Mouse (Mus musculus) liver, postnatal 0 days (tissue): ENCODE data around the gene Arhgef33. TPM values are rescaled to one million over a fixed set of nuclear protein-coding genes. Genes with fewer than 3 reads are reported as not detected.
"Not testable (repeated sequence)": the region's sequence is repeated elsewhere in the genome, so short reads cannot be mapped to it uniquely, and the experiment has no call there.

Experiments
- ATAC-seq: fragments of 200-750 bp; cut with Nextera tagmentation; 2 replicates; pipeline ENCODE4 v1.8.0; 2017; ENCODE audit warnings: mild to moderate bottlenecking, moderate library complexity
- DNase-seq: peaks from one replicate; pipeline ENCODE4 v3.0.0-alpha.2; 2016
- H3K27ac ChIP-seq: fragments of 300-500 bp; sonication (generic); 2 replicates; pipeline ENCODE4 v1.5.1; 2014; ENCODE audit warnings: antibody characterized with exemption, moderate library complexity, mild to moderate bottlenecking, low read depth
- H3K27me3 ChIP-seq: fragments of 300-500 bp; sonication (generic); 2 replicates; pipeline ENCODE4 v1.6.1; 2014; ENCODE audit warnings: low read length, control low read depth, mixed read lengths; ENCODE audit not compliant: insufficient read depth
- H3K36me3 ChIP-seq: fragments of 300-500 bp; sonication (generic); replicated peaks from 2 replicates; pipeline ENCODE4 v1.6.1; 2014; ENCODE audit warnings: mild to moderate bottlenecking, control low read depth, low read length, moderate library complexity, mixed read lengths; ENCODE audit not compliant: insufficient read depth
- H3K4me1 ChIP-seq: fragments of 300-500 bp; sonication (generic); 2 replicates; pipeline ENCODE4 v1.6.1; 2014; ENCODE audit warnings: antibody characterized with exemption, mild to moderate bottlenecking, control low read depth; ENCODE audit not compliant: insufficient read depth
- H3K4me2 ChIP-seq: fragments of 300-500 bp; sonication (generic); 2 replicates; pipeline ENCODE4 v1.6.1; 2014; ENCODE audit warnings: low read depth, mild to moderate bottlenecking, low read length, moderate library complexity, mixed read lengths
- H3K4me3 ChIP-seq: fragments of 300-500 bp; sonication (generic); 2 replicates; pipeline ENCODE4 v1.5.1; 2014; ENCODE audit warnings: low read depth, low read length
- H3K9ac ChIP-seq: fragments of 300-500 bp; sonication (generic); replicated peaks from 2 replicates; pipeline ENCODE4 v1.6.1; 2014; ENCODE audit warnings: mild to moderate bottlenecking, moderate library complexity
- H3K9me3 ChIP-seq: fragments of 300-500 bp; sonication (generic); 2 replicates; pipeline ENCODE4 v1.6.1; 2016; ENCODE audit warnings: mild to moderate bottlenecking, control low read depth, low read length, mixed read lengths
- CTCF ChIP-seq: sonication (generic); IDR thresholded peaks from 2 replicates; pipeline ENCODE4 v1.5.1; 2016; ENCODE audit warnings: antibody characterized with exemption, low read depth
- EP300 ChIP-seq: IDR thresholded peaks from 2 replicates; pipeline ENCODE4 v1.6.1; 2016; ENCODE audit warnings: antibody characterized with exemption, low read depth, mild to moderate bottlenecking
- WGBS: fragments of 180-500 bp; shearing (Covaris S2); extraction: QIAGEN DNeasy Blood & Tissue Kit; methylation state at CpG from one replicate; pipeline ENCODE4 v1.1.7; 2014; ENCODE audit not compliant: insufficient replicate concordance; 5-methylcytosine and 5-hydroxymethylcytosine counted together
- polyA plus RNA-seq: library from polyadenylated mRNA; unstranded; fragments of >200 nt; fragmentation: Nextera tagmentation; extraction: Ambion mirVana; gene quantifications from 2 replicates; pipeline ENCODE4 v1.2.1, GENCODE M21; 2015

The Arhgef33 gene
- 0.83 and 1.2 TPM in 2 replicates for polyA plus RNA-seq

DNA sequence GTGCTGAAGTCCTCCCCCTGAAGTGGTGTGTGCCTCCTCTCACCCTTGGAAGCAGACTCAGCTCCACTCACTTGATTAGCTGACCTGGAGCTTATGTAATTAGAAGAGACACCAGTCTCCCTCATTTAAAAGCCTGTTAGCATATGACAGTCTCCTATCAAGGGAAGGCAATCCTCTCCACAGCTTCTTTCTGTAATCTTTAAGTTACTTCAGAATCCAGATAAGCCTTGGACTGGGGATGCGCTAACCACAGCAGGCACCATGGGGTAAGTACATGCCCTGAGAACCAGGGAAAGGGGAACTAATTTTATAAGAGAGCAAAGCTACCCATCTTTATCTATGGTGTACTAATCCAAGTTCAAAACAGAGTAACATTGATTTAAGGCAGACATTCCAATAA, at the start of gene Arhgef33:
Arhgef33 (plus strand) TSS at position 157 of the 400 bp plus-strand sequence.
- DNase-seq (no peak), ATAC-seq (no peak)
- H3K9ac ChIP-seq, result no peak within 1 kb of the TSS
- no peak within 1 kb of the TSS for H3K4me2 ChIP-seq
- no peaks in the 10 kb centered on the region for H3K9me3 ChIP-seq
- no peak within 1 kb of the TSS for H3K4me3 ChIP-seq
- TF ChIP-seq EP300 (no peak), CTCF (no peak)
- H3K36me3 ChIP-seq, result no peaks in the 10 kb centered on the region
- H3K4me1 ChIP-seq, result no peaks in the 10 kb centered on the region
- H3K27ac ChIP-seq, result no peak within 1 kb of the TSS
- 57% methylated on average over 1 of the region's 1 CpGs for WGBS
- no peaks in the 10 kb centered on the region for H3K27me3 ChIP-seq

- Histone ChIP-seq H3K9me3 (peaks cover 3% of the 10 kb centered on the region; the same call in 1 of the 2 replicates), H3K36me3 (peaks cover 51% of the 10 kb centered on the region), H3K27me3 (no peaks in the 10 kb centered on the region), H3K9ac (no peak overlapping the region), H3K27ac (no peak overlapping the region), H3K4me1 (0 out of 2 replicates have a peak, but pooled peaks cover 2% of the 10 kb centered on the region), H3K4me3 (no peak overlapping the region), H3K4me2 (no peak overlapping the region)
- ATAC-seq, result no peak
- WGBS, result 88% methylated on average over 4 of the region's 4 CpGs
- TF ChIP-seq CTCF, result no peak
- no peak for TF ChIP-seq EP300
- no peak for DNase-seq
Measured at GRCm38 (mm10) chr17:80267065-80267464, 40.1 kb upstream of the Arhgef33 start.

GRCm38 (mm10) chr17:80268151-80268550, 39.1 kb upstream of the Arhgef33 start:
- Histone ChIP-seq H3K9me3 (peaks cover 3% of the 10 kb centered on the region; the same call in 1 of the 2 replicates), H3K27ac (no peak overlapping the region), H3K27me3 (no peaks in the 10 kb centered on the region), H3K4me3 (no peak overlapping the region), H3K9ac (no peak overlapping the region), H3K36me3 (peaks cover 46% of the 10 kb centered on the region), H3K4me1 (0 out of 2 replicates have a peak, but pooled peaks cover 2% of the 10 kb centered on the region), H3K4me2 (no peak overlapping the region)
- TF ChIP-seq CTCF, result no peak
- TF ChIP-seq EP300, result no peak
- WGBS, result 88% methylated on average over 3 of the region's 3 CpGs
- DNase-seq (no peak), ATAC-seq (no peak)

DNA sequence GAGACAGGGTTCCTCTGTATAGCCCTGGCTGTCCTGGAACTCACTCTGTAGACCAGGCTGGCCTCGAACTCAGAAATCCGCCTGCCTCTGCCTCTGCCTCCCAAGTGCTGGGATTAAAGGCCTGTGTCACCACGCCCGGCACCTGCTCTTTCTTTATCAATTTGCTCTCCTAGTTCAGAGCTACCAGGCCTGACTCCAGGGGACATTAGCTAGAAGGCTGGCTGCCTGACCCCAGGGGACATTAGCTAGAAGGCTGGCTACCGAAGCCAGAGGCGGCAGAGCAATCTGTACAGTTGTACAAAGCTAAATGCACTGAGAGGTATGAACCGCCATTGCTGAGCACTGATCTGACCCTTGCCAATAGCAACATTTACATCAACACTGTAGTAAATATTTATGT, 36.6 kb upstream of the Arhgef33 start:
- not testable (repeated sequence) for ATAC-seq, H3K9me3 ChIP-seq, H3K9ac ChIP-seq, DNase-seq, H3K4me3 ChIP-seq, H3K27me3 ChIP-seq, H3K4me2 ChIP-seq, H3K27ac ChIP-seq, H3K4me1 ChIP-seq
- peaks cover 40% of the 10 kb centered on the region for H3K36me3 ChIP-seq
- WGBS, result 91% methylated on average over 7 of the region's 7 CpGs

DNA sequence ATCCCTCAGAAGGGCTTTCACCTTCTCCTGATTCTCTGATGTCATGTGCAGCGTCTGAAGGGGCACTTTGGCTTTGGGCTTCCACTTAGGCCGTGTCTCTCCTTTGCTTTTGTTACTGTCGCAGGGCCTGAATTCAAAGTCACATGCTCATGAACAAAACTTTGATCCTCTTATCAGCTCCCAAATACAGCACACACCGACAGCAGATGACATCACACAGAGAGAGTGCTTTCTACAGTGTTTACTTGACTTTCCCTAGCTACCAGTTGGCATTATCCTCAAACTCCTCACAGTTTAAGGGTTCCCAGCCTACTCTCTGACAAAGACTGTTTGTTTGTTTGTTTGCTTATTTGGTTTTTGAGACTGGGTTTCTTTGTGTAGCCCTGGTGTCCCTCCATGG, 29.0 kb upstream of the Arhgef33 start:
- Histone ChIP-seq H3K9ac (no peak overlapping the region), H3K9me3 (no peaks in the 10 kb centered on the region), H3K27me3 (no peaks in the 10 kb centered on the region), H3K27ac (no peak overlapping the region), H3K4me2 (no peak overlapping the region), H3K4me1 (no peaks in the 10 kb centered on the region; the same call in none of the 2 replicates), H3K4me3 (no peak overlapping the region), H3K36me3 (peaks cover 30% of the 10 kb centered on the region)
- DNase-seq, result no peak
- no peak for TF ChIP-seq CTCF
- TF ChIP-seq EP300, result no peak
- no peak for ATAC-seq
- 65% methylated on average over 4 of the region's 4 CpGs for WGBS

DNA sequence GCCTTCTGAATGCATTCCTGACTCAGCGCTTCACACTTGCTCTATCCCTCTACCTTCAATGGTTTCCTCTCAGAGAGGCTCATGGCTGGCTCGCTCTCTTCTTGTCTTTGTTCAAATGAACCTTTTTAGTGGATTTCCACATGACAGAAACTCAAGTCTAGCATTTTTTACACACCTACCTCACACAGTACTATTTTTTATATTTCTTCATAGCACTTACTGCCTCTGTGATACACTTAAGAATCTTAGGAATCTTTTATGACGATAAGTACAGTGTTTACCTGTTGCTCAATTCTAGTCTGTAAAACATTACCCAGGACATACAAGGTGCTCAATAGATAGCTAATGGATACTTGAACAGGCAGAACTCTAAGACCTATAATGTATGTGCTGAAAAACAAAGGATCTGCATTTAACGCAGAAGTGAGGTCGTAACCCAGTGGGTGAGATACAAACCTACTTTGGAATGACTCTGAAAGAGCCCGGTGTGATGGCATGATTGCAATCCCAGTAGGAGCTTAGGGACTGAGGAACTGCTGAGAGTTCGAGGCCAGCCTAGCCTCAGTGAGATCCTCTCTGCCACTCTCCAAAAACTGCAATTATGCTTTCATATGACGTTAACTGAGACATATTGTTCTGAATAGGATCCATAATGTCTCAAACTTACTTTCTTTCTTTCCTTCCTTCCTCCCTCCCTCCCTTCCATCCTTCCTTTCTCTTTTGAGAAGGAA, 27.7 kb upstream of the Arhgef33 start:
- H3K4me3 ChIP-seq, result no peak overlapping the region
- no peak overlapping the region for H3K27ac ChIP-seq

More for the DNA sequence above, 27.7 kb upstream of the Arhgef33 start:
- no peak for DNase-seq
- Histone ChIP-seq H3K4me1 (no peaks in the 10 kb centered on the region; the same call in none of the 2 replicates), H3K9me3 (no peaks in the 10 kb centered on the region), H3K9ac (no peak overlapping the region), H3K4me2 (no peak overlapping the region), H3K27me3 (no peaks in the 10 kb centered on the region), H3K36me3 (peaks cover 28% of the 10 kb centered on the region)
- TF ChIP-seq CTCF (no peak), EP300 (no peak)
- ATAC-seq, result no peak
- 77% methylated on average over 8 of the region's 8 CpGs for WGBS
